Mouse (Mus musculus) left cerebral cortex, adult 2 months (tissue): Measurements from ENCODE around the gene Numb. TPM values are rescaled to one million over a fixed set of nuclear protein-coding genes. Genes with fewer than 3 reads are reported as not detected.

Source experiments
- DNase-seq, 2 experiments: peaks; one replicate each; pipeline ENCODE4 v3.0.0; 2021 to 2022; ENCODE audit warnings: low spot score in 2 of 2, mixed read lengths in 1 of 2; ENCODE audit errors: extremely low spot score in 1 of 2
- H3K27ac ChIP-seq: fragments of 200-600 bp; 2 replicates; pipeline ENCODE4 v1.8.1; 2022
- H3K4me3 ChIP-seq: fragments of 200-600 bp; 2 replicates; pipeline ENCODE4 v1.8.1; 2022
- CTCF ChIP-seq: fragments of 200-600 bp; IDR thresholded peaks from 2 replicates; pipeline ENCODE4 v1.8.1; 2022; ENCODE audit warnings: antibody characterized with exemption, mild to moderate bottlenecking, moderate library complexity
- intact Hi-C: fragments of 180-260 bp; cut with DNase I; formaldehyde crosslinking; loops from one replicate; pipeline ENCODE4 v1.15.1; 2025
- total RNA-seq, 2 experiments: library from RNA; stranded (reverse); gene quantifications; 2 replicates each; pipeline ENCODE4 v1.2.3; 2021

Numb gene
- total RNA-seq, 2 experiments from 2014 or later = 70.0 to 81.1 TPM

DNA sequence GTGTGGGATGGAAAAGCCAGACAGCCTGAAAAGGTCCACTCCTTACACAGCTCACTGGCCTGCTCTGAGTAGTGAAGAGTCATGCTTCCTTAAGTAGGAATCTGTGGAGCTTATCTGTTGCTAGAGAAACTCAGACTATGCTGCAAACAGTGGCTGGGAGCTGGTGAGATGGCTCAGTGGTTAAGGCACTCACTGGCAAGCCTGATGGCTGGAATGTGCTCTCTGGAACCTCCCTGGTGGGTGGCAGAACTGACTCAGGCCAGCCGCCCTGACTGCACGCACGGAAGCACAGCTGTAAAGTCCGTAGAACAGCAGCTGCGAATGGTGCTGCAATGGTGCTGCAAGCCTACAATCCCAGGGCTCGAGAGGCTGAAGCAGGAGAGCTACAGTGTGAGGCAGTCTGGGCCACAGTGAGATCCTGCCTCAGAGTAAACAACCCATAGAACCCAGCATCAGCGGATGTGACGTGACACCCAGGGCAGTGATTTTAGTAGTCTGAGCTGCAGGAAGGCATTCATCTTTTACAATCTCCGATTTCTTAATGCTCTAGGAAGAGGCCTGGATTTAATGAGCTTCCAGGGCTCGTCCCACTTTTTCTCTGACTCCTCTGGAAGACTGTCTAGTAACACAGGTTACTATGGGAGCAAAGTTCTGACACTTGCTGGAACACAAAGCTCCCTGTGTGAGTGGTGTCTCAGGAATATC lies 128.9 kb downstream of the Numb start:
- no peak for TF ChIP-seq CTCF
- no peak for DNase-seq
- Histone ChIP-seq H3K4me3 (no peak overlapping the region), H3K27ac (no peak overlapping the region)
- intact Hi-C loops = loop anchor here (5.0 kb wide), 1 partner anchor 76 kb away; no protein-coding TSS in a partner anchor

DNA sequence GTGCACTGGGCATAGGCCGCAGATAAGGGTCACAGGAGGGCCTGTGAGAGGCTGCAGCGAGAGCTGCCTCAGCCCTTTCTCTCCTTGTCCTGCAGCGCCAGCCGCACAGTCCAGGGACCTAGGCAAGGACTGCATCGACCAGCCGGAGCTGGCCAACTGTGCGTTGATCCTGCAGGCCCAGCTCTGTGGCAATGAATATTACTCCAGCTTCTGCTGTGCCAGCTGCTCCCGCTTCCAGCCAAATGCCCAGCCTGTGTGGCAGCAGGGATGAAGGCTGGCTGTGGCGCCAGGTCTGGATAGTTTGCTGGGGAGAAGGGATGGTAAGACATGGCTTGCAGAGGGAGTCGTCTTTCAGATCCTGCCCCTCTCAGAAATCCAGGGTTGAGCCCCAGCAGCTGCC lies 130.0 kb downstream of the Numb start:
- intact Hi-C loops = loop anchor here (5.0 kb wide), 1 partner anchor 74 kb away; no protein-coding TSS in a partner anchor
- Histone ChIP-seq H3K27ac (no peak overlapping the region; the same call in 1 of the 2 replicates), H3K4me3 (no peak overlapping the region)
- TF ChIP-seq CTCF = no peak
- no peak for DNase-seq

DNA sequence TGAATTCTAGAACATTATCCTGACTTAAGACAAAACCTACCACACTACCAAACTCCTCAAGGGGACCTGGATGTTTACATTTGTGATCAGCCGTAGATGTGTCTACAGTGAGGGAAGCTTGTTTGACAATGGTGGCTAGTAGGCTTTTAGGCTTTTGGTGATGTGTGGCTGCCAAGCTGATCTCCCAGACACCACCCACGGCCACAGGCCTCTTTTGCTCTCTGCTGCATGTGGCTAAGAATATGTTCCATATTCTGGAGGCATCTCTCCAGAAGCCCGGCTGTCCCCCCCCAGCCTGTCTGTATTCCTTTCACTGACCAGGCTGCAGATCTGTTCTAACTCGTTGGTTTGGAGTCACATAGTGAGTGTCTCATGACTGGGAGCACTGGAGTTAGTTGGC lies 131.0 kb downstream of the Numb start:
- DNase-seq = no peak
- intact Hi-C loops = loop anchor here (5.0 kb wide), 1 partner anchor 73 kb away; no protein-coding TSS in a partner anchor
- H3K27ac ChIP-seq = no peak overlapping the region
- no peak overlapping the region for H3K4me3 ChIP-seq
- no peak for TF ChIP-seq CTCF

DNA sequence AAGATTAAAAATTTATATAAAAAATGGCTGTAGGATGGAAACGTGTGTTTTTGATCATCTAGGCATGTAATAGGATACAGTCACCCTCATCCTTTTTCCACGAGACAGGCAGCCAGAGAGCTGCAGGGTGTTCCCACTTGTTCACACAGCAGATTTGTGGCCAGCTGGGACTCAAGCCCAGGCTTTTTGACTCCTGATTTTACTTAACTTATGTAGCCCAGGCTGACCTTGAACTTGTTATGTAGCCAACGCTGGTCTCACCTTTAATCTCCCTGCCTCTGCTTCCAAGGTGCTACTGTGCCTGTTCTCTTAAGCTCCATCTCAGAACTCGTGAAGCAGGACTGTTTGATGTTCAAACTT lies 132.0 kb downstream of the Numb start:
- no peak for DNase-seq
- intact Hi-C loops = loop anchor here (5.0 kb wide), 1 partner anchor 72 kb away; no protein-coding TSS in a partner anchor
- Histone ChIP-seq H3K4me3 (no peak overlapping the region), H3K27ac (no peak overlapping the region)
- no peak for TF ChIP-seq CTCF

DNA sequence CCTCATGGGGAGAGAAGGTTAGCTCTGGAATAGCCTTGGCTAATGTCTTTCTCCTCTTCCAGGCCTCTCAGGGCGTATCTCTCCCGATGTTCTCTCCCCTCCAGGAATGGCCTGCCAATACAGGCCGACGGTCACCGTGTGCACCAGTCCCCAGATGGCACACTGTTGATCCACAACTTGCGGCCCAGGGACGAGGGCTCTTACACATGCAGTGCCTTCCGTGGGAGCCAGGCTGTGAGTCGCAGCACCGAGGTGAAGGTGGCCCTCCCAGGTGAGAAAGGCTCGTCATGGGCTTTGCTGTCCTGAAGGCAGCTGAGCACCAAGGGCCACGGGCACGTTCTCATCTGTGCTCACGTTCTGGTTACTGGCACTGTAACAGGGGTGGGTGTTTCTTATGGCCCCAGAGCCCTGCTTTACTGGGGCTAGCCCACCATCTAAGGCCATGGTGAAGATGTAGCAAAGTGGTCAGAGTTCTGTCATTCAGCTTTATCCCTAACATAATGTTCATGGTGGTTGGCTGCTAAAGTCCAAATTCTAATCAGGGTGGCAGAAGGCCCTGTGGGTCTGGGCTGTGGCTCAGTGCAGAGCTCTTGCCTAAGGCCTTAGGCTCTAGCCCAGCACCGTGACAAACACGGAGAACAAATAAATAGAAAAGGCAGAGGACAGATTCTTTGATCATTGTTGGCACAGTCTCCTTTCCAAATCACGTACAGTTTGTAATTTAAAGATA lies 132.5 kb downstream of the Numb start:
- no peak for TF ChIP-seq CTCF
- Histone ChIP-seq H3K27ac (no peak overlapping the region), H3K4me3 (no peak overlapping the region)
- intact Hi-C loops = no loop called here
- no peak for DNase-seq

DNA sequence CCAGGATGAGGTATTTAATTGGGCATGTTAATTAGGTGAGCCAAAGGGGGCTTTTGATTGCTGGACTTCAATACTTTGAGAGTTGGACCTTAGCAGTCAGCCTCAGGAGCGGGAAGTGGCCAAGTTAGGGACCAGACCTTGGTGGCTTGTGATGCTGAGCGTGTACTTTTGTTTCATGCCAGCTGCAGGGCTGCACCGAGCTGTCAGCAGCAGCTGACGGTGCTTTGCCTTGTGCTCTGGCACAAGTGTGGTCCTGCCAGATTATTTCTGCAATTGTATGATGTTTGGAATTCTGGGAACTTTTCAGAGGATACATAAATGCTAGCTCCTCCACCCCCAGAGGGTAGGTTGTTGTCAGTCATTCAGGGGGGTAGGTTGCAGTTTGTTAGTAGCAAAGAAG lies 136.4 kb downstream of the Numb start:
- Histone ChIP-seq H3K27ac (no peak overlapping the region), H3K4me3 (no peak overlapping the region)
- DNase-seq = no peak
- intact Hi-C loops = no loop called here
- TF ChIP-seq CTCF = no peak

DNA sequence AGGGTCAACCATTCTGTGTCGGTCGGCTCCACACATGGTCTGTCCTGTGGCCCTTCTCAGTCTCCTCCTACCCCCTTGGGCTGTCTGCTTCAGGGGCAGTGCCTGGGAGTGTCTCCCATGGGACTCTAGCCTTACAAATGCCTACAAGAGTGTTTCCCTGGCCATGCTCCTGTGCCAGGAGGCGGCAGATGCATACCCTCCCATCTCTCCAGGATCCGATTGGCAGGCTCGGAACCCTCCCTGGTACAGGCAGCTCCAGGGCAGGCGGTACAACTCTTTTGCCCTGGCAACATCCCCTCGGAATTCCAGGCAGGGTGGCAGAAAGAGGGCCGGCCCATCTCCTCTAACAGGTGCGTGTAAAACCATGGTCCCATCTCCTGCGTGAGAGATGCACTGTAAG lies 139.1 kb downstream of the Numb start:
- TF ChIP-seq CTCF = no peak
- intact Hi-C loops = no loop called here
- Histone ChIP-seq H3K4me3 (no peak overlapping the region), H3K27ac (no peak overlapping the region)
- no peak for DNase-seq

DNA sequence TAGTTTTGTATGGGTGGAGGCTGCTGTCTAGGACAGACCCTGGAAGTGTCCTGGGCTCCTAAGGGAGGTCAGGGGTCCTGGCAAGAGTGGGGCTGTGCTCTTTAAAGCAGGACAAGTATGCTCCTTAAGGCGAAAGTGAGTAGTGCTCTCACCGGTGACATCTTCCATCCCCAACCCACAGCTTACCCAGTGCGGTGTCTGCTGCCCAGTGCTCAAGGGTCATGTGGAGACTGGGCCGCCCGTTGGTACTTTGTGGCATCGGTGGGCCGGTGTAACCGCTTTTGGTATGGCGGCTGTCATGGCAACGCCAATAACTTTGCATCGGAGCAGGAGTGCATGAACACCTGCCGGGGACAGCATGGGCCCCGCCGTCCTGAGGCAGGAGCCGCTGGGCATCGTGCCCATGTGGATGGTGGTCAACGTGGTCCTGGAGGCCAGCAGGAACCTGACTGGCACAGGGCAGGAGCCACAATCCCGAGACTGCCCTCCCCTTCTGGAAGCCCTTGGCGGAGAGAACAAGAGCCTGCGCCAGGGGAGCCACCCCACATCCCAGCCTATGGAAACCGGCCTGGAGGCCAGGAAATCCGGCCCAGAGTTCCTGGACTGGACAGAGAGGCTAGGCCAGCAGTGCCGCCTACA lies 140.0 kb downstream of the Numb start:
- no peak for DNase-seq
- no peak for TF ChIP-seq CTCF
- H3K27ac ChIP-seq = no peak overlapping the region
- no peak overlapping the region for H3K4me3 ChIP-seq
- intact Hi-C loops = no loop called here

DNA sequence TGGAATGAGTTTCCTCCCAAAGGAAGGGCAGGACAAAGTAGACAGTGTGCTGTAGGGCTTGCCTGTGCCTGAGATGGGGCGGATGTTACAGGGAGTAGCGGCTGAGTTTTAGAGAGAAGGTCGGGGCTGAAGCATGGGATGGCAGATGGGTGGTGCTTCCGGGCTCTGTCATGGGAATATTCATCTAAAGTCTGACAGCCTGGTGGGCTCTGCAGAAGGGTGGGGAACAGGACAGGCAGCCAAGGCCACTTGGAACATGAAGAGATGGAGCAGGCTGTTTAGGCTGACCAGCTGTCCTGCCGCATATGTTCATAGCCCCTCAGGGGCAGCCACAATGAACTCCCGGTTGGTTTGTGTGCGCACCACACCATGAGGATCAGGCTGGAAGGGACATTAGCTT lies 140.5 kb downstream of the Numb start:
- intact Hi-C loops = no loop called here
- no peak for TF ChIP-seq CTCF
- no peak overlapping the region for H3K27ac ChIP-seq

DNA sequence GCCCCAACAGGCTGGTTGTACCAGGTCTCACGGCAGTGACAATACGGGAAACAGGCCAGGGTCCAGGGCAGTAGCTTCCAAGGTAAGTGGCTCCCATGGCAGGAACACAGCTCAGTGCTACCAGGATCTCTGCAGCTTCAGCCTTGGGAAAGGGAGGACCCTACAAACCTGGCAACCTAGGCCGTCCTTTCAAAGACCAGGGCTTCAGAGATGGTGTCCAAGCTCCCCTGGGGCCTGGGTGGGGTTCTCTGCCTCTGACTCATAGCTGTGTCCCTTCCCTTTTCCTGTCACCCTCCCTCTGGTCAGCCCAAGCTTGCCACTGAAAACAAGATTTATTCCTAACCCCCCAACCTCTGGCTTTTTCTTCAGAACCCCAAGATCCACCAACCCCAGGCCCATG lies 141.6 kb downstream of the Numb start:
- no peak for DNase-seq
- H3K27ac ChIP-seq = no peak overlapping the region
- intact Hi-C loops = no loop called here
- no peak overlapping the region for H3K4me3 ChIP-seq
- no peak for TF ChIP-seq CTCF

More for the DNA sequence above, 140.5 kb downstream of the Numb start:
- no peak for DNase-seq
- no peak overlapping the region for H3K4me3 ChIP-seq

DNA sequence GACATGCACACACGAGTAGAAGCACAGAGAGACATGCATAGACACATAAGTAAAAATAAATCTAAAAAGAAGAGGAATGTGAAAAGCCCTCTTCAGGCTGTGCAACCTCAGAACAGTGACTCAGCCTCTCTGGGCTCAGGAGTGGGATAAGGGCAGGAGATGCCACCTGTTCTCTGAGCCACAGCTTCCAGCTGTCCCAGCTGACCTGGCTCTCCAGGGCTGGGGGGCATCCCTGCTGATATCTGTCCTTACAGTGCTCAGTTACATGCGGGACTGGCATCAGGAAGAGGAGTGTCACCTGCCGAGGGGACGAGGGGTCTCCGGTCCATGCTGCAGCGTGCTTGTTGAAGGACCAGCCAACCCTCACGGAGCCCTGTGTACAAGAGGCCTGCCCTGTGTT lies 145.0 kb downstream of the Numb start:
- intact Hi-C loops = no loop called here
- DNase-seq = no peak
- TF ChIP-seq CTCF = no peak
- H3K4me3 ChIP-seq = no peak overlapping the region
- H3K27ac ChIP-seq = no peak overlapping the region

DNA sequence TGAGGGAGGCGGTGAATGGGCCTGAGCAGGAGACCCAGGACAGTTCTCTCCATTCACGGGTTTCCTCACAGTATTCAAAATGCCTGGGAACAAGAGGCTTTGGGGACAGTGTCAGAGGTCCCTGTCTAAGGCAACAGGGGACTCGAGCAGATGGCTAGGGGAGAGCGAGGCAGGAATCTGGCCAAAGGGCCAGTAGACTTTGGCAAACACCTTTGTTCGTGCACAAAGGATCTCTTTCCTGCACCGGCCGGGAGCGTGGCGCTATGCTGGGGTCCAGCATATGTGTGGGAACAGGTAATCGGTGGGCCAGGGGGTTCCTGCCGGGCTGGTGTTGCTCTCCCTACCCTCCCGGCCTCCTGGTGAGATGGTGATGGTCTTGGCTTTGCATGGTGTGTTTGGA lies 146.1 kb downstream of the Numb start:
- intact Hi-C loops = no loop called here
- TF ChIP-seq CTCF = no peak
- H3K27ac ChIP-seq = no peak overlapping the region
- no peak overlapping the region for H3K4me3 ChIP-seq
- no peak for DNase-seq
